Mouse (Mus musculus): ENCODE results near the gene Nxnl1.

DNA sequence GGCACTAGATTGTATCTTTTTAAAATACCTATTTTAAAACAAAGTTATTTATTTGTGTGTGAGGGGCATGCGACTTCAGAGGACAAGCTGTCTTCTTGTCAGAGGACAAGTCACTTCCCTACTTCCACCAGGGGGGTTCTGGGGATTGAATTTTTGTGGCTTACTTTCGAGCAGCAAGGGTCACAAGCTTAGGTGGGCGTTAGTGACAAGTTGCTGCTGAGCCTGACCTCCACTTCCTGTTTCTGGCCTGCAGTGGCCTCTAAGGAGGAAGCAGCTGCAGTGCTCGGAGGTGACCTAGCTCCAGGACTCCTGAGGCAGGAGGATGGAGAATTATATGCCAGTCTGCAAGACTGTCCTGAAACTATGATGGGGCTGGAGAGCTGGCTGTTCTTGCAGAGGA, 47.0 kb upstream of the Nxnl1 start:
- no peak for TF ChIP-seq POLR2A (IDR thresholded peaks at IDR 0.05; ENCODE audit: extremely low read depth, insufficient read depth, low read length)
- no peak for TF ChIP-seq CTCF (IDR thresholded peaks at IDR 0.05; ENCODE audit: low read depth, low read length)
